Mouse (Mus musculus): ENCODE data around the gene Plekho1.
"Not testable (repeated sequence)": the region's sequence is repeated elsewhere in the genome, so short reads cannot be mapped to it uniquely, and the experiment has no call there.

Gene Plekho1

GRCm38 (mm10) chr3:95995802-95996428 is at the start of gene Plekho1:
TSS of gene Plekho1 (minus strand) at chr3:95996001.
- DNase-seq, result peak; percentile 78

GRCm38 (mm10) chr3:96044559-96044958 is 48.8 kb upstream of the Plekho1 start:
- DNase-seq, result not testable (repeated sequence)

DNA sequence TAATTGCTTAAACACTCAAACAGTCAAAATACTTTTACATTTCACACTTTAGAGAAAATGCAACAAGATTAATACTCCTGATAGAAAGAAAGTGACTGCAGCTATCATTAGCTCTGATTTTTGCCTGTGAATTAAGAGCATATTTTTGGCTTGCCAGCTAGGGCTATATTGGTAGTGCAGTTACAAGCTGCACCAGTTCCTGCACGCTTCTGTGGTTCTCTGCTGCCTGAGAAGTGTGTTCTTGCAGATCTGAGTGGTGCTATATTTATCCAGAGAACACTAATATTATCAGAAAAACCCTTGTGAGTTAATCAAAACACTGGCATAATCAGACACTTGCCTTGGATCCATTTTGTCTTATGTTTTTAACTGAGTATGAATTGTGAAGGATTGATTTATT is 47.3 kb upstream of the Plekho1 start:
- DNase-seq, result no peak

DNA sequence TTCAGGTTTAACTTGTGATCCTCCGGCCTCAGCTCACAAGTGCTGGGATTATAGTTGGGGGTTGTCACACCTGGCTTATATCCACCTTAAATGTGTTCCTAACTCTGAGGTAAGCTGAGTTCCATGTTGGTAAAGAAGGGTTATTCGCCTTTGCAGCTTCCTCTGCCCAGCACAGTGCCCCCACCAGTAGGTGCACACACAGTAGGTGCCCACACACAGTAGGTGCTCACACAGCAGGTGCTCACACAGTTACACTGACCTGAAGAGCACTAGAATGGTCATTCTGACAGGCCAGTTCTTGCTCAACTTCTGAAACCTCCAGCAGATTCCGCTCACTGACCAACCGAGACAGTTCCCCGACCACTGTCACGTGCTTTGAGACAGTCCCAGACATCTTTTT is 45.3 kb upstream of the Plekho1 start:
- no peak for DNase-seq

DNA sequence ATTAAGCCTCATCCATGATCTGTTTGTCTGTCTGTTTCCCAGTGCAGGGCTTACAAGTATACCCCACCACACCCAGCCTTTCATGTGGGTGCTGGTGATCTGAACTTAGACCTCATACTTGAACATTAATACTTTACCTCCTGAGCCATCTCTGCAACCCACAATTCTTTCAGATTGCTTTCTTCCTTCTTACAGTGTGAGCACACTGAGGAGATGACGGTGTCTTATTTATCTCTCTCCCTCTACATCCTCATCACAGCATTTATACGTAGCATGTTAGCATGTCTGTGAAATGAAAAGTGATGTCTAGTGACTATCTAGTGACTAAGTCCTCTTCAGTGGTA is 44.8 kb upstream of the Plekho1 start:
- DNase-seq, result no peak

GRCm38 (mm10) chr3:96039857-96040662 is 44.3 kb upstream of the Plekho1 start:
- no peak for DNase-seq

- no peak for DNase-seq
These were observed 43.0 kb upstream of the Plekho1 start for GRCm38 (mm10) chr3:96038851-96039250.

DNA sequence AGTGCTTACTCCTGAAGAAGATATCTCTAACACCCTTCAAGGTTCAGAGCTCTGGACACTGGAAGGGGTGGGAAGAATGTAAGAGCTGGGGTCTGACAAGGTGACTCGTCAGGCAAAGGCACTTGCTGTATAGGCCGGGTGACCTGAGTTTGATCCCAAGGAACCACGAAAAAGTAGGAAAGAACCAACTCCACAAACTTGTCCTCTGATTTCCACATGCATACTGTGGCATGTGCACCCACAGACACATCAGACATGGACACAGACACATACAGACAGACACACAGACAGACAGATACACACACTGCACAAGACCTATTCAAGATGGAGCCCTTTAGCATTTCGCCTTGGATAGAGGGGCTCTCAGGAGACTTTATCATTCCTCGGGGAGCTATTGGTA is 42.4 kb upstream of the Plekho1 start:
- no peak for DNase-seq

DNA sequence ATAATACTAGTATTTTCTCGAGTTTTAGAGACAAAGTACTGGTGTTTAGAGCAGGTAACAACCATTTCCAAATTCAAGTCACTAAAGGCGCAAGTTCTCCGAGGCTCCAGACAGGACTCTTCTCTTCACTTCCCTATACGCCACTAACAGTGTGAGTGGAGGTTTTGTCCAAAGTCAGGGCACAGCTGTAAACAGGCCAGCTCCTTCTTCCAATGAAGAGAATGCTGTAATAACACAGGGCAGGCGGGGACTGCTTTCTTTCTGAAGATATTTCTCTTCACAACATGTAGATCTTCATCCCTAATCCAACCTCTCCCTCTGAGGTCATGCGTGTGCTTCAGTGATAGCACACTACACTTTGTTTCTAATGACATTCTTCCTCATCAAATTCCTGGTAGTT is 41.0 kb upstream of the Plekho1 start:
- no peak for DNase-seq

GRCm38 (mm10) chr3:96033046-96033445 is 37.2 kb upstream of the Plekho1 start:
- no peak for DNase-seq

DNA sequence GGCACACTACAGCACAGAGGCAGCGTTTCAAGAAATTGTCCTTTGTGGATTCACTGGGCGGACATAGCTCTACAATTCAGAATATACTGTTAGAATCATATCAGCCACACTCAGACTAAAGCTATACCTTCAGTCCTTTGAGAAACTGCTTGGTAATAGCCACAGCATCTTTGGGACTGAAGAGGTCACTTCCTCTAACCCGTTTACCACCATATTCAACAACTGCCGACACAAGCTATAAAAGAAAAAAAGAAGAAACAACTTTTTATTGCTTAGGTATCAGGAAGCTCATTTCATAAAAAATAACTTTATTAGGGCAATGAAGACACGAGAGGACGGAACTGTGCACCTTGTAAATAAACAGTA is 36.8 kb upstream of the Plekho1 start:
- DNase-seq, result no peak

GRCm38 (mm10) chr3:96031991-96032651 is 36.3 kb upstream of the Plekho1 start:
- no peak for DNase-seq

DNA sequence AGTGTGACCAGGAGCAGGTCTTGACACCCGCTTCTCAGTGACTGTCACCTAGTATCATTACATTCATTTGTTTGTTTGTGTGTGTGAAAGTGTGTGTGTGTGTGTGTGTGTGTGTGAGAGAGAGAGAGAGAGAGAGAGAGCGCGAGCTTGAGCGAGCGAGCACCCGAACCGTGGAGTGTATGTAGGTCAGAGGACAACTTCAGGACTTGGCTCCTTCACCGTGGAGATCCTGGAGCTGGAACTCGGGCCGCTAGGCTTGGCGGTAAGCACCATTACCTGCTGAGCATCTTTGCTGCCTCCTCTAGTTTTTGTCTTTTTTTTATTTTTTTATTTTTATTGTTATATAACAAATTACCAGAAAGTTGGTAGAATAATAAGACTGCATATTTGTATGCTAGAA is 34.0 kb upstream of the Plekho1 start:
- DNase-seq, result peak; percentile 90

GRCm38 (mm10) chr3:96029336-96029735 is 33.5 kb upstream of the Plekho1 start:
- DNase-seq, result peak; percentile 90

DNA sequence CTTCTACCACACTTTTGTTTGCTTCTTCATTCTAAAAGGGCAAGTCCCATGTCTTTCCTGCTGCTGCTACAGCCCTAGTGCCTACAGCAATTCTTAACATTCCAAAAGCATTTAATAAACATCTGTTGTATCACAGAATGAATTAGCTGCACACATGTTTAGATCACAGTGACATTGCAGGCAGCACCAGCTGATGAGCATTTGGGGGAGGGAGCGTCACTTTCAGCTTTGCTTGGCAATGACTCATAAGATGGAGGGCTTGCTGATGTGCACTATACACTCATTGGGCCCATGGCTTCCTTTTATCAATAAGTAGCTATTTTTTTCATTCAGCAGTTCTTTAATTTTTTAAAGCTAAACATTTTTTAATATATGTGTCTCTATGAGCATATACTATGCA is 32.1 kb upstream of the Plekho1 start:
- no peak for DNase-seq

GRCm38 (mm10) chr3:96027145-96027544 is 31.3 kb upstream of the Plekho1 start:
- DNase-seq, result no peak

DNA sequence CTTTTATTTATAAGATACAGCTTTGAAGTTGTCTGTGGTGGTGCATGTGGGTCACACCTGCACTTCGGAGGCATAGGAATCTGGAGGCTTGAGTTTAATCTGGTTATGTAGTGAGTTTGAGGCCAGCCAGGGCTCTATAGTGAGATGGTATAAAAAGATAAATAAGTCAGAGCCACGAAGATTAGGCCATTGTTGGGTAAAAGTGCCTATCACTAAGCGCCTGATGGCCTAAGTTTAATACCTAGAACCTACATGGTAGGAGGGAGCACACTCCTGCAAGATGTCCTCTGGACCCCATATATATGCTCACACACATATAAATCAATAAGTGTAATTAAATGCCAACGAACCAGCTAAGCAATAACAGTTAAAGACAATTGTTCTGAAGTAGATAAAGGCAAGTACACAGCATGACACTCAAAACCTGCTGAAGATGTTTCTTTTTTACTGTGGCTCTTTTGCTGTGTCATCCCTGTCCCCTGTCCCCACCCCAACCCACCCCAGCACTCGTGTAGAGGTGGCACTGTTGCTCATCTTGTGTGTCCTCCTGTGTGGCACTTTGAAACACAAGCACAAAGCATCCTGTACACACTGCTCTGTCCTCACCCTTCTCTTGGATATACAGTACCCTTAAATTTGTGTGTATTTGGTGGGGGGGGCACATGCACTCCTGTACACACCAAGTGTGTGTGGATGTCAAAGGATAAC is 25.8 kb upstream of the Plekho1 start:
- DNase-seq, result no peak

- DNase-seq, result no peak
These were observed 24.9 kb upstream of the Plekho1 start for GRCm38 (mm10) chr3:96020735-96021134.

GRCm38 (mm10) chr3:96017461-96017860 is 21.7 kb upstream of the Plekho1 start:
- DNase-seq, result no peak

DNA sequence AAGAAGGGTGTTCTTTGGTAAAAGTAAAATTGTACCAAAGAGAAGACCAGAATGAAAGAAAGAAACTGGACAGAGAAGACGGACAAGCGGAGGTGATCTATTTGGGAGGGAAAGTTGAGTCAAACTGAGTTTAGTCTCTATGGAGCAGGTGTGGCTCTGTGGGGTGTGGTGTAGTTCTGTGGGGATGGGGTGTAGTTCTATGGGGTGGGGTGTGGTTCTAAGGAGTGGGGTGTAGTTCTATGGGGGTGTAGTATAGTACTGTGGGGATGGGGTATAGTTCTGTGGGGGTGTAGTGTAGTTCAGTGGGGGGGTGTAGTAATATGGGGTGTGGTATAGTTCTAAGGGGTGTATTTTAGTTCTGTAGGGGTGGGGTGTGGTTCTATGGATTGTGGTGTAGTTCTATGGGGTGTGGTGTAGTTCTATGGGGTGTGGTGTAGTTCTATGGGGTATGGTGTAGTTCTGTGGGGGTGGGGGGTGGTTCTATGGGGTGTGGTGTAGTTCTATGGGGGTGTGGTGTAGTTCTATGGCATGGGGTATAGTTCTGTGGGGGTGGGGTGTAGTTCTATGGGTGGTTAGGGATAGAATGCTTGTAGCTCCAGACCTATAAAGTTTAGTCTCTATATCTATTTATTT is 20.6 kb upstream of the Plekho1 start:
- no peak for DNase-seq

- no peak for DNase-seq
These were observed 19.9 kb upstream of the Plekho1 start for GRCm38 (mm10) chr3:96015681-96016080.

- no peak for DNase-seq
These were observed 17.0 kb upstream of the Plekho1 start for GRCm38 (mm10) chr3:96012805-96013204.

DNA sequence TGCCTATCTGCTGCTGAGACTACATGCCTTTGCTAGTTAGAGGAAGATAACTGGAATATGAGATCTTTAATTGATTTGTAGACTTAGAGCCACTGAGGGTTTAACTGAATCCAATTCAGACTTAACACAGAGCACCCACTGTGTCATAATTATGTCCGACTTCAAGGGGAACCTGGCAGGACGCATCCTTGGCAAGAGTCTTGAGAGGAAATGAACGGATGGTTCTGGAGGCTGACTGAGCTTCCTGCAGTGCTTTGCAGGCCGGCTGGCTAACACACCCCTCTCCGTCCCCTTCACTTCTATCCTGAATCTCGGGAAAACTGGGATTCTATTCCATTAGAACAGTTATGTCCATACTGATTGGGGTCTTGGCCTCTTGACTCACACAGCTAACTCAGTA is 12.7 kb upstream of the Plekho1 start:
- peak; percentile 66 for DNase-seq
